Mouse (Mus musculus) MEL (cell line): ENCODE data around the gene Ccdc57.
A peak's percentile ranks its signal among the peaks of the same experiment; 100 is the strongest.

Experiments
- CTCF ChIP-seq, 3 experiments: IDR thresholded peaks in 2 of 3; conservative IDR thresholded peaks in 1 of 3; 2 replicates each; pipeline ENCODE4 v1.5.1; 2011 to 2012; ENCODE audit warnings: low read length in 3 of 3, low read depth in 2 of 3, mild to moderate bottlenecking in 2 of 3, improper control_type of control experiment in 1 of 3, inconsistent platforms in 1 of 3, mixed read lengths in 1 of 3, moderate library complexity in 1 of 3; ENCODE audit not compliant: control insufficient read depth in 1 of 3, insufficient read depth in 1 of 3, poor library complexity in 1 of 3, severe bottlenecking in 1 of 3
- EP300 ChIP-seq, 2 experiments: IDR thresholded peaks; 2 replicates each; pipeline ENCODE4 v1.6.1; 2011; ENCODE audit warnings: improper control_type of control experiment in 2 of 2, low read length in 2 of 2, low read depth in 1 of 2, mild to moderate bottlenecking in 1 of 2
- GATA1 ChIP-seq: IDR thresholded peaks from 2 replicates; pipeline ENCODE4 v1.6.1; 2011; ENCODE audit warnings: low read depth, low read length, improper control_type of control experiment
- HCFC1 ChIP-seq: IDR thresholded peaks from 2 replicates; pipeline ENCODE4 v1.6.1; 2012; ENCODE audit warnings: low read depth, mild to moderate bottlenecking, inconsistent platforms, low read length, improper control_type of control experiment, moderate library complexity
- MAX ChIP-seq: IDR thresholded peaks from 2 replicates; pipeline ENCODE4 v1.6.1; 2011; ENCODE audit warnings: low read length, improper control_type of control experiment
- POLR2A ChIP-seq, 2 experiments: IDR thresholded peaks; 2 replicates each; pipeline ENCODE4 v1.6.1; 2011 to 2012; ENCODE audit warnings: low read length in 2 of 2, mild to moderate bottlenecking in 2 of 2, control low read depth in 1 of 2, improper control_type of control experiment in 1 of 2, low read depth in 1 of 2, moderate library complexity in 1 of 2; ENCODE audit not compliant: control insufficient read depth in 1 of 2, insufficient read depth in 1 of 2, poor library complexity in 1 of 2
- SMC3 ChIP-seq: IDR thresholded peaks from 2 replicates; pipeline ENCODE4 v1.6.1; 2011; ENCODE audit warnings: low read depth, low read length, improper control_type of control experiment
- TCF12 ChIP-seq: IDR thresholded peaks from 2 replicates; pipeline ENCODE4 v1.6.1; 2014; ENCODE audit warnings: low read depth, mild to moderate bottlenecking, inconsistent platforms, low read length, improper control_type of control experiment, moderate library complexity
- UBTF ChIP-seq: IDR thresholded peaks from 2 replicates; pipeline ENCODE4 v1.6.1; 2012; ENCODE audit warnings: low read depth, mild to moderate bottlenecking, inconsistent platforms, low read length, improper control_type of control experiment, moderate library complexity, borderline replicate concordance; ENCODE audit not compliant: insufficient read depth
- USF2 ChIP-seq, 2 experiments: IDR thresholded peaks; 2 replicates each; pipeline ENCODE4 v1.6.1; 2011 to 2012; ENCODE audit warnings: improper control_type of control experiment in 2 of 2, low read length in 2 of 2, borderline replicate concordance in 1 of 2, inconsistent platforms in 1 of 2, low read depth in 1 of 2, mild to moderate bottlenecking in 1 of 2; ENCODE audit not compliant: insufficient read depth in 1 of 2
- ZC3H11A ChIP-seq: IDR thresholded peaks from 2 replicates; pipeline ENCODE4 v1.6.1; 2012; ENCODE audit warnings: low read depth, mild to moderate bottlenecking, inconsistent platforms, low read length, improper control_type of control experiment
- ZKSCAN1 ChIP-seq: IDR thresholded peaks from 2 replicates; pipeline ENCODE4 v1.6.1; 2012; ENCODE audit warnings: low read depth, mild to moderate bottlenecking, inconsistent platforms, low read length, improper control_type of control experiment, moderate library complexity
- ZNF384 ChIP-seq: IDR thresholded peaks from 2 replicates; pipeline ENCODE4 v1.6.1; 2012; ENCODE audit warnings: low read depth, mild to moderate bottlenecking, inconsistent platforms, low read length, improper control_type of control experiment

- TF ChIP-seq POLR2A (IDR thresholded peaks at IDR 0.05; ENCODE audit: control insufficient read depth in 1 of 2, insufficient read depth in 1 of 2, low read depth in 1 of 2, low read length in 2 of 2, poor library complexity in 1 of 2): peak in 1 of 2 experiments; percentile 78; a peak in 2 of 4 replicates
- no peak; a peak in 1 of 6 replicates for TF ChIP-seq CTCF (IDR thresholded peaks at IDR 0.05 in 2 of 3, conservative IDR thresholded peaks at IDR 0.05 in 1 of 3; ENCODE audit: control insufficient read depth in 1 of 3, insufficient read depth in 1 of 3, low read depth in 2 of 3, low read length in 3 of 3, poor library complexity in 1 of 3, severe bottlenecking in 1 of 3)
- TF ChIP-seq EP300 (IDR thresholded peaks at IDR 0.05; ENCODE audit: low read depth in 1 of 2, low read length in 2 of 2): peak; percentile 25 to 27; a peak in 3 of 4 replicates
- TF ChIP-seq USF2 (IDR thresholded peaks at IDR 0.05; ENCODE audit: borderline replicate concordance in 1 of 2, insufficient read depth in 1 of 2, low read depth in 1 of 2, low read length in 2 of 2): no peak; a peak in 1 of 4 replicates
- no peak for TF ChIP-seq GATA1
- 0 out of 2 replicates have a peak, but pooled peaks have one; percentile 94 for TF ChIP-seq UBTF
- 0 out of 2 replicates have a peak, but pooled peaks have one; percentile 13 for TF ChIP-seq ZC3H11A
- TF ChIP-seq SMC3: peak; percentile 29; the same call in 1 of the 2 replicates
- 0 out of 2 replicates have a peak, but pooled peaks have one; percentile 16 for TF ChIP-seq ZKSCAN1
- TF ChIP-seq HCFC1: peak; percentile 68
- peak; percentile 33; the same call in 1 of the 2 replicates for TF ChIP-seq TCF12
- TF ChIP-seq ZNF384: no peak
- peak; percentile 64 for TF ChIP-seq MAX
These were observed 17.9 kb upstream of the Ccdc57 start for GRCm38 (mm10) chr11:120950281-120951202.
